Mouse (Mus musculus): ENCODE results near the gene Smarcad1. TPM values are rescaled to one million over a fixed set of nuclear protein-coding genes. Genes with fewer than 3 reads are reported as not detected.

Gene Smarcad1
- polyA plus RNA-seq, 1 experiment from 2014 or later, result 33.4 TPM

- H3K4me1 ChIP-seq (ENCODE audit: control insufficient read depth, insufficient read depth, low read length), result 0 out of 2 replicates have a peak, but pooled peaks cover 2% of the 10 kb centered on the region
- H3K4me2 ChIP-seq (ENCODE audit: low read depth, low read length), result no peak overlapping the region
- H3K9ac ChIP-seq (ENCODE audit: low read length), result no peak overlapping the region
- H3K27me3 ChIP-seq (ENCODE audit: control insufficient read depth, insufficient read depth, low read length), result no peaks in the 10 kb centered on the region
- 48% methylated on average over 3 of the region's 3 CpGs for WGBS
- H3K36me3 ChIP-seq (ENCODE audit: control insufficient read depth, insufficient read depth), result no peaks in the 10 kb centered on the region
- no peak overlapping the region for H3K4me3 ChIP-seq (ENCODE audit: low read length)
- no peak for ATAC-seq (replicated peaks; ENCODE audit: extremely low read depth, insufficient read depth, low FRiP score)
- no peak overlapping the region for H3K27ac ChIP-seq (ENCODE audit: low read length)
- H3K9me3 ChIP-seq (replicated peaks; ENCODE audit: control insufficient read depth, low read length), result no peaks in the 10 kb centered on the region
These were observed 111.2 kb downstream of the Smarcad1 start for GRCm38 (mm10) chr6:65153570-65153969.

GRCm38 (mm10) chr6:65157042-65157441 is 114.7 kb downstream of the Smarcad1 start:
- H3K36me3 ChIP-seq (ENCODE audit: control insufficient read depth, insufficient read depth), result no peaks in the 10 kb centered on the region
- no peak overlapping the region for H3K4me2 ChIP-seq (ENCODE audit: low read depth, low read length)
- no peaks in the 10 kb centered on the region for H3K4me1 ChIP-seq (ENCODE audit: control insufficient read depth, insufficient read depth, low read length)
- no peaks in the 10 kb centered on the region for H3K27me3 ChIP-seq (ENCODE audit: control insufficient read depth, insufficient read depth, low read length)
- no peak overlapping the region for H3K4me3 ChIP-seq (ENCODE audit: low read length)
- H3K9me3 ChIP-seq (replicated peaks; ENCODE audit: control insufficient read depth, low read length), result no peaks in the 10 kb centered on the region
- H3K9ac ChIP-seq (ENCODE audit: low read length), result no peak overlapping the region
- no peak overlapping the region for H3K27ac ChIP-seq (ENCODE audit: low read length)
- WGBS, result 89% methylated on average over 4 of the region's 4 CpGs
- no peak for ATAC-seq (replicated peaks; ENCODE audit: extremely low read depth, insufficient read depth, low FRiP score)

GRCm38 (mm10) chr6:65159381-65159942 is 117.1 kb downstream of the Smarcad1 start:
- no peak overlapping the region for H3K4me2 ChIP-seq (ENCODE audit: low read depth, low read length)
- 78% methylated on average over 4 of the region's 4 CpGs for WGBS
- no peak overlapping the region for H3K4me3 ChIP-seq (ENCODE audit: low read length)
- H3K9ac ChIP-seq (ENCODE audit: low read length), result no peak overlapping the region
- no peak overlapping the region for H3K27ac ChIP-seq (ENCODE audit: low read length)
- no peaks in the 10 kb centered on the region for H3K4me1 ChIP-seq (ENCODE audit: control insufficient read depth, insufficient read depth, low read length)
- H3K9me3 ChIP-seq (replicated peaks; ENCODE audit: control insufficient read depth, low read length), result no peaks in the 10 kb centered on the region
- H3K36me3 ChIP-seq (ENCODE audit: control insufficient read depth, insufficient read depth), result no peaks in the 10 kb centered on the region
- H3K27me3 ChIP-seq (ENCODE audit: control insufficient read depth, insufficient read depth, low read length), result no peaks in the 10 kb centered on the region
- no peak for ATAC-seq (replicated peaks; ENCODE audit: extremely low read depth, insufficient read depth, low FRiP score)

GRCm38 (mm10) chr6:65164137-65164536 is 121.8 kb downstream of the Smarcad1 start:
- Histone ChIP-seq H3K27ac (ENCODE audit: low read length) (peak overlapping the region; percentile 56), H3K36me3 (ENCODE audit: control insufficient read depth, insufficient read depth) (no peaks in the 10 kb centered on the region), H3K4me3 (ENCODE audit: low read length) (no peak overlapping the region), H3K27me3 (ENCODE audit: control insufficient read depth, insufficient read depth, low read length) (no peaks in the 10 kb centered on the region), H3K4me1 (ENCODE audit: control insufficient read depth, insufficient read depth, low read length) (peaks cover 3% of the 10 kb centered on the region; the same call in 1 of the 2 replicates), H3K9me3 (replicated peaks; ENCODE audit: control insufficient read depth, low read length) (no peaks in the 10 kb centered on the region), H3K9ac (ENCODE audit: low read length) (no peak overlapping the region), H3K4me2 (ENCODE audit: low read depth, low read length) (no peak overlapping the region)
- WGBS, result 72% methylated on average over 6 of the region's 6 CpGs
- ATAC-seq (replicated peaks; ENCODE audit: extremely low read depth, insufficient read depth, low FRiP score), result no peak

- H3K4me1 ChIP-seq (ENCODE audit: control insufficient read depth, insufficient read depth, low read length), result peaks cover 3% of the 10 kb centered on the region; the same call in 1 of the 2 replicates
- no peak overlapping the region for H3K4me2 ChIP-seq (ENCODE audit: low read depth, low read length)
- no peak overlapping the region for H3K4me3 ChIP-seq (ENCODE audit: low read length)
- H3K36me3 ChIP-seq (ENCODE audit: control insufficient read depth, insufficient read depth), result no peaks in the 10 kb centered on the region
- H3K27ac ChIP-seq (ENCODE audit: low read length), result peak overlapping the region; percentile 51
- WGBS, result 31% methylated on average over 5 of the region's 5 CpGs
- no peak for ATAC-seq (replicated peaks; ENCODE audit: extremely low read depth, insufficient read depth, low FRiP score)
- no peak overlapping the region for H3K9ac ChIP-seq (ENCODE audit: low read length)
- H3K27me3 ChIP-seq (ENCODE audit: control insufficient read depth, insufficient read depth, low read length), result no peaks in the 10 kb centered on the region
- no peaks in the 10 kb centered on the region for H3K9me3 ChIP-seq (replicated peaks; ENCODE audit: control insufficient read depth, low read length)
These were observed 122.6 kb downstream of the Smarcad1 start for GRCm38 (mm10) chr6:65164977-65165376.

Other genes with a start within 250 kb of the Smarcad1 start
- gene Hpgds, start 102.3 kb downstream of the Smarcad1 start, polyA plus RNA-seq (2015; fragmentation: Nextera tagmentation; extraction: Ambion mirVana), result 1.6 and 3.0 TPM in 2 replicates